17 mouse cellular contexts compared by ENCODE assay signal in the genomic region with DNA sequence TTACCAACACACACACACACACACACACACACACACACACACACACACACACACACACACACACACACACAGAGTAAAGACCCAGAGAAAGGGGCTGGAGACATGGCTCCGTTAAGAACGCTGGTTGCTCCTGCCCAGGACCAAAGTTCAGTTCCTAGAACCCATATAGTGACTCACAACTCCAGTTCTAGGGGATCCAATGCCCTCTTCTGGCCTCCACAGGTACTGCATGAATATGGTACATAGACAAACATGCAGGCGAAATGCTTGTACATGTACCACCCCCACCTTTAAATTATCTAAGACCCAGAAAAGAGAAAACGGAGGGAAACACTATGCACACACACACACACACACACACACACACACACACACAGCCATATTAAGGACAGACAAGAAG. TPM values are rescaled to one million over a fixed set of nuclear protein-coding genes. Genes with fewer than 3 reads are reported as not detected.
DNase-seq lines count a peak whose midpoint lies in the region; ATAC-seq and TF ChIP-seq lines count a peak whose summit lies in the region.
"Had no signal": no experiment of that assay in that cellular context is flagged by ENCODE, and none has a peak within 500 bp of the region (broad histone marks: within the 10 kb centered on the region; RNA-seq: fewer than 3 reads in every experiment).

No protein-coding gene starts in this region.

- TF ChIP-seq CTCF in intestine, postnatal 0 days (IDR thresholded peaks at IDR 0.05; ENCODE audit: low read depth), result peak; percentile 51
- peak; percentile 24 for TF ChIP-seq CTCF in midbrain, postnatal 0 days (IDR thresholded peaks at IDR 0.05)

- no peak overlapping the region for H3K9ac ChIP-seq in intestine, postnatal 0 days (ENCODE audit: low read depth, low read length)
- H3K9ac ChIP-seq in intestine, embryonic 15.5 days, result no peak overlapping the region
- no peak overlapping the region for H3K9ac ChIP-seq in midbrain, postnatal 0 days (replicated peaks; ENCODE audit: low read length, poor library complexity, severe bottlenecking)
- H3K9ac ChIP-seq in midbrain, embryonic 11.5 days (ENCODE audit: low read length), result no peak overlapping the region
- H3K9ac ChIP-seq: heart, embryonic 13.5 days; hindbrain, embryonic 14.5 days; kidney, embryonic 15.5 days; liver, embryonic 15.5 days had no signal

- no peaks in the 10 kb centered on the region for H3K36me3 ChIP-seq in intestine, postnatal 0 days (ENCODE audit: control insufficient read depth, insufficient read depth)
- H3K36me3 ChIP-seq in intestine, embryonic 15.5 days, result no peaks in the 10 kb centered on the region
- H3K36me3 ChIP-seq in midbrain, postnatal 0 days (ENCODE audit: insufficient read depth, low read length), result no peaks in the 10 kb centered on the region
- H3K36me3 ChIP-seq in midbrain, embryonic 11.5 days (ENCODE audit: control insufficient read depth, insufficient read depth, low read length), result no peaks in the 10 kb centered on the region
- H3K36me3 ChIP-seq: embryonic facial prominence, embryonic 10.5 days; heart, embryonic 13.5 days; kidney, embryonic 15.5 days; liver, embryonic 15.5 days; midbrain, embryonic 10.5 days had no signal

- no peak overlapping the region for H3K4me3 ChIP-seq in intestine, postnatal 0 days (ENCODE audit: low read depth, low read length)
- H3K4me3 ChIP-seq in intestine, embryonic 15.5 days (replicated peaks), result no peak overlapping the region
- no peak overlapping the region for H3K4me3 ChIP-seq in midbrain, postnatal 0 days (ENCODE audit: low read depth, low read length)
- H3K4me3 ChIP-seq in midbrain, embryonic 11.5 days (ENCODE audit: low read depth, low read length), result no peak overlapping the region
- H3K4me3 ChIP-seq: embryonic facial prominence, embryonic 10.5 days; heart, embryonic 13.5 days; kidney, embryonic 15.5 days; liver, embryonic 15.5 days; midbrain, embryonic 10.5 days had no signal

- 84% methylated on average over 4 of the region's 4 CpGs for WGBS in intestine, postnatal 0 days
- 84% methylated on average over 4 of the region's 4 CpGs for WGBS in intestine, embryonic 15.5 days
- 85% methylated on average over 4 of the region's 4 CpGs for WGBS in midbrain, postnatal 0 days
- WGBS in midbrain, embryonic 11.5 days, result 94% methylated on average over 4 of the region's 4 CpGs

- no peak for DNase-seq in midbrain, postnatal 0 days (ENCODE audit: low spot score)
- no peak for DNase-seq in midbrain, embryonic 11.5 days (ENCODE audit: low spot score, missing footprints)
- DNase-seq in R1 (ENCODE audit: low read depth, low spot score), result peak; percentile 69
- peak; percentile 21 to 30 for DNase-seq in thymus, postnatal 36 days
- DNase-seq in cerebellum, adult 11 months, result no peak
- DNase-seq in layer of hippocampus, adult 8-10 months (ENCODE audit: low spot score in 2 of 2), result no peak
- DNase-seq: adrenal gland, postnatal 10 days; cerebellum, adult 2 months; gastrocnemius, postnatal 10 days had no signal

- no peaks in the 10 kb centered on the region for H3K27me3 ChIP-seq in intestine, postnatal 0 days (replicated peaks; ENCODE audit: control insufficient read depth, insufficient read depth, low read length)
- no peaks in the 10 kb centered on the region for H3K27me3 ChIP-seq in intestine, embryonic 15.5 days (replicated peaks)
- H3K27me3 ChIP-seq in midbrain, postnatal 0 days (ENCODE audit: insufficient read depth, low read length), result no peaks in the 10 kb centered on the region
- H3K27me3 ChIP-seq in midbrain, embryonic 11.5 days (ENCODE audit: control insufficient read depth, insufficient read depth, low read length), result no peaks in the 10 kb centered on the region
- H3K27me3 ChIP-seq: heart, embryonic 13.5 days; kidney, embryonic 15.5 days; liver, embryonic 15.5 days had no signal

- no peak for ATAC-seq in intestine, postnatal 0 days
- no peak for ATAC-seq in intestine, embryonic 15.5 days
- ATAC-seq in midbrain, postnatal 0 days (ENCODE audit: low FRiP score), result no peak
- no peak for ATAC-seq in midbrain, embryonic 11.5 days (ENCODE audit: low FRiP score)

- no peak overlapping the region for H3K4me2 ChIP-seq in intestine, postnatal 0 days (replicated peaks; ENCODE audit: low read depth)
- no peak overlapping the region for H3K4me2 ChIP-seq in intestine, embryonic 15.5 days (replicated peaks)
- no peak overlapping the region for H3K4me2 ChIP-seq in midbrain, postnatal 0 days (ENCODE audit: low read depth, low read length, poor library complexity, severe bottlenecking)
- H3K4me2 ChIP-seq in midbrain, embryonic 11.5 days, result no peak overlapping the region
- H3K4me2 ChIP-seq: heart, embryonic 13.5 days; hindbrain, embryonic 14.5 days; kidney, embryonic 15.5 days; liver, embryonic 15.5 days had no signal

- no peak overlapping the region for H3K27ac ChIP-seq in intestine, postnatal 0 days (ENCODE audit: low read depth, low read length)
- H3K27ac ChIP-seq in intestine, embryonic 15.5 days, result no peak overlapping the region
- H3K27ac ChIP-seq in midbrain, postnatal 0 days (ENCODE audit: low read depth, low read length), result no peak overlapping the region
- no peak overlapping the region for H3K27ac ChIP-seq in midbrain, embryonic 11.5 days (ENCODE audit: low read depth, low read length)
- H3K27ac ChIP-seq: embryonic facial prominence, embryonic 10.5 days; heart, embryonic 13.5 days; hindbrain, embryonic 14.5 days; kidney, embryonic 15.5 days; liver, embryonic 15.5 days; midbrain, embryonic 10.5 days had no signal

- H3K4me1 ChIP-seq in intestine, postnatal 0 days (replicated peaks; ENCODE audit: control insufficient read depth, insufficient read depth, low read length), result no peaks in the 10 kb centered on the region
- 0 out of 2 replicates have a peak, but pooled peaks cover 4% of the 10 kb centered on the region for H3K4me1 ChIP-seq in intestine, embryonic 15.5 days (replicated peaks)
- no peaks in the 10 kb centered on the region for H3K4me1 ChIP-seq in midbrain, postnatal 0 days (ENCODE audit: insufficient read depth, low read length)
- H3K4me1 ChIP-seq in midbrain, embryonic 11.5 days (ENCODE audit: control insufficient read depth, insufficient read depth, low read length), result no peaks in the 10 kb centered on the region
- H3K4me1 ChIP-seq: embryonic facial prominence, embryonic 10.5 days; heart, embryonic 13.5 days; kidney, embryonic 15.5 days; liver, embryonic 15.5 days; midbrain, embryonic 10.5 days had no signal

- no peaks in the 10 kb centered on the region for H3K9me3 ChIP-seq in intestine, postnatal 0 days (ENCODE audit: control insufficient read depth)
- no peaks in the 10 kb centered on the region for H3K9me3 ChIP-seq in intestine, embryonic 15.5 days
- H3K9me3 ChIP-seq in midbrain, postnatal 0 days (ENCODE audit: low read length), result no peaks in the 10 kb centered on the region
- no peaks in the 10 kb centered on the region for H3K9me3 ChIP-seq in midbrain, embryonic 11.5 days (ENCODE audit: control insufficient read depth, low read length)
- H3K9me3 ChIP-seq: embryonic facial prominence, embryonic 10.5 days; kidney, embryonic 15.5 days; liver, embryonic 15.5 days; midbrain, embryonic 10.5 days had no signal

RNA-seq across cellular contexts. Expression of a gene that starts 43.3 kb away (rescaled TPM):
- 0.43 and 0.55 TPM in 2 replicates for polyA plus RNA-seq in intestine, postnatal 0 days (2015; fragmentation: Nextera tagmentation; extraction: Ambion mirVana)
- polyA plus RNA-seq in intestine, embryonic 15.5 days (2015; fragmentation: Nextera tagmentation; extraction: Ambion mirVana), result 0.65 and 0.77 TPM in 2 replicates
- 0.19 TPM in 1 of 2 replicates, not detected in the other for total RNA-seq in midbrain, postnatal 0 days (2014; rRNA removed)
- 0.09 and 0.28 TPM in 2 replicates for polyA plus RNA-seq in midbrain, postnatal 0 days (2015; fragmentation: Nextera tagmentation; extraction: Ambion mirVana)
- polyA plus RNA-seq in midbrain, embryonic 11.5 days (2014; fragmentation: Nextera tagmentation; extraction: Ambion mirVana), result 0.22 TPM in 1 of 2 replicates, not detected in the other
- total RNA-seq in layer of hippocampus, adult 8-10 months (2022), result 1 to 10 TPM in 2 of 4 experiments, under 1 TPM in 2; 0.25 to 2.0 (median 0.85) TPM

Comparison
In these comparisons a context has a peak if more than half of its experiments do, and no peak if none do; other contexts are left out.
1. DNase-seq: peak in R1 (single experiment) and thymus, postnatal 36 days (2 of 2); none in midbrain, postnatal 0 days (single experiment), midbrain, embryonic 11.5 days (single experiment), cerebellum, adult 11 months (single experiment) and layer of hippocampus, adult 8-10 months (0 of 2).